Mouse (Mus musculus) testis, postnatal 14 days (tissue): ENCODE data around the gene Dnah2.

Experiments used
- DNase-seq: peaks from one replicate; pipeline ENCODE4 v3.0.0; 2021; ENCODE audit warnings: low spot score

Gene Dnah2

GRCm38 (mm10) chr11:69390400-69391034, 158.4 kb downstream of the Dnah2 start:
- DNase-seq = peak; percentile 46

DNA sequence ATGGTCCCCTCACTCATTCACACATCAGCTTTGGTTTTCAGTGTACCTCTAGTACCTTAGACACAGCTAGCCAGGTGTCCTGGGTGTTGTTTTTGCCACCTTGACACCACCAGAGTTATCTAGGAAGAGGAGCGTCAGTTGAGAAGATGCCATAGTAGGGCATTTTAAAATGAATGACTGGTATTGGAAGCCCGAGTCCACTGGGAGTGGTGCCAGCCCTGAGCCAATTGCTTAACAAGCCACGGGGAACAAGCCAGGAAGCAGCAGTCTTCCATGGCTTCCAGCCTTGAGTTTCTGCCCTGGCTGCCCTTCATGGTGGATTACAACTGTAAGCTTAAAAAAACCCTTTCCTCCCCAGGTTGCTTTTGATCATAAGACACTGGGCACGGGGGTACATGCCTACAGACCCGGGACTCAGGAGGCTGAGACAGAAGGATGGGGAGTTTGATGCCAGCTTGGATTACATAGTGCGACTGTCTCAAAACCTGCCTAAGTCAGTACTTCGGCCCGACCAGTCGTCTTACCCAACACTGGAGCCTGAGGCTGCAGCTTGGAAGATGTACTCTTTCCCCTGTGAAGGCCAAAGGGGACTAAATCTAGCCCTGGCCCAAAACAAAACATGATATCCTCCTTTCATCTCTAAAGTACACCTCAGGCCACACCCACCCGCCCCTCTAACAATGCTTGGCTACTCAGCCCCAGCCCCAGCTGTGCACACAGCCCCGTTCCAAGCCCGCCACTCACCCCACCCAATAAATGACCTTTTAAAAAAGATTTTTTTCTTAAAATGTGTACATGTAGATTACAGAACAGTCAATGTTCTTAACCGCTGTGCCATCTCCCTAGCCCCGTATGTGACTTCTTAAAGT, 159.1 kb downstream of the Dnah2 start:
- no peak for DNase-seq

DNA sequence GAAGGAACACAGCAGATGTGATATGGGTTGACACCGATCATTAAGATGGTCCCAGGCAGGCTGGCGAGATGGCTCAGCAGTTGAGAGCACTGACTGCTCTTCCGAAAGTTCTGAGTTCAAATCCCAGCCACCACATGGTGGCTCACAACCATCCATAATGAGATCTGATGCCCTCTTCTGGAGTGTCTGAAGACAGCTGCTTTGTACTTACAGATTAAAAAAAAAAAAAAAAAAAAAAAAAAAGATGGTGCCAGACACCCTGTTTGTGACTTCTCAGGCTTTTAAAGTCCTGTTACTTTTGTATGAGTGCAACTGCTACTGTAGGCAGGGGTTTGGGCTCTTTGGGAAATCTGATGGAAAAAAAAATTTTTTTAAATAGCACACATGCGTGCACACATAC, 160.2 kb downstream of the Dnah2 start:
- DNase-seq = no peak

DNA sequence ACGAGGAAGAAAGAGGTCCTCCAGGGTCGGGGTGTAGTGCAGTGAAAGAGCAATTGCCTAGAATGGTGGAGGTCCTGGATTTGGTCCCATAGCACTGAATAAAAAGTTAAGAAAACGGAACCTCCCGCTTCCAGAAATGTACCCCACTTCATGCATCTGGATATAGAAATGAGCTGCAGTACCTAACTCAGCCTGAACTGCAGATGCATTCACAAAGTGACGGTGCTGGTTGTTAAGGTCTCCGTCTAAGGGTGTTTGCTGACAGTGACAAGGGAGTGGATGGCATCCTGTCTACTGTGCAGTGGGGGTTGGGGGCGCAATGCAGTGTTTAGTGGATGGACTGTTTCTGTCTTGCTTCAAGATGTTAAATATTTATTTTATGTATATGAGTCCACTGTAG, 162.2 kb downstream of the Dnah2 start:
- DNase-seq = no peak

DNA sequence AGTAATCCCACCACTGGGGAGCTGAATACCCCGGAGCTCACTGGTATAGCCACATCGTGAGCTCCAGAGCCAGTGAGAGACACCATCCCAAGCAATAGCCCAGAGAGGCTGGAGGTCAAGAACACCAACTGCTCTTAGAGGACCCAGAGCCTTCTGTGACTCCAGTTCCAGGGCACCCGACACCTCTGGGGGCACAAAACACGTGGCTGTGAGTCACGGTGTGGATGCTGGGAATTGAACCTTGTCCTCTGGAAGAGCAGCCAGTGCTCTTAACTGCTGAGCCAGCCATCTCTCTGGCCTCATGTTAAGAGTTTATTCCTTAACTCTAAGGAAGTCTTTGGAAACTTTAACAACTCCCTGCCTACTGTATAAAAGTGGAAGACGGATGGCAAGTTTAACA, 163.9 kb downstream of the Dnah2 start:
- DNase-seq = no peak

DNA sequence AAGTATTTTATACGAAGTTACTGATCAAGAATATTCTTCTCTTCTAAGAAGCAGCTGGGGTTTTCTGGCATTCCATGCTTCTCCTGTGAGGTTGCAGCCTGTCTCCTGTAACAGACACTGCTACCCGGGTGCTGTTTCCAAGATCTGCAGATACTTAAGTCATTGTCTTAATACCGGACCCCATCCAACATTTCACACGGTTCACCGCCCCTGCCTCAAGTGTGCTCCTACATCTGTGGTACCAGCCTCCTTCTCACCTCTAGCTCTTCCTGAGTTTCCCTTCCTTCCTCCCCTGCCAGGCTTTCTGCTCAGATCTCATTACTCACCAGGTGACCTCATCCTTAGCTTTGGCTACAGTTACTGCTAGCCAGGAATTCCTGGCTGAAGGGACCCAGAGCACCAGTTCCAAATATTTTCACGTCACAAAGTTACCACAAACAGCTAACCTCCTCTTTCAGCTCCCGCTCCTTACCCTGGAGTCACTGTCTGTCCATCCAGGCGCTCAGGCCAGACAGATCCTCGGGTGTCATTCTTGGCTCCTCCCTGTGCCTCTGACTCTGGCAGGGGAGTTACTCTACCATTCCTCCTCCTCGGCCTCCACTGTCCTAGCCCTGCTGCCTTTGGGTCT, 166.3 kb downstream of the Dnah2 start:
- no peak for DNase-seq

- no peak for DNase-seq
Measured at GRCm38 (mm10) chr11:69381356-69381755, 167.6 kb downstream of the Dnah2 start.

GRCm38 (mm10) chr11:69379600-69379999, 169.3 kb downstream of the Dnah2 start:
- no peak for DNase-seq

DNA sequence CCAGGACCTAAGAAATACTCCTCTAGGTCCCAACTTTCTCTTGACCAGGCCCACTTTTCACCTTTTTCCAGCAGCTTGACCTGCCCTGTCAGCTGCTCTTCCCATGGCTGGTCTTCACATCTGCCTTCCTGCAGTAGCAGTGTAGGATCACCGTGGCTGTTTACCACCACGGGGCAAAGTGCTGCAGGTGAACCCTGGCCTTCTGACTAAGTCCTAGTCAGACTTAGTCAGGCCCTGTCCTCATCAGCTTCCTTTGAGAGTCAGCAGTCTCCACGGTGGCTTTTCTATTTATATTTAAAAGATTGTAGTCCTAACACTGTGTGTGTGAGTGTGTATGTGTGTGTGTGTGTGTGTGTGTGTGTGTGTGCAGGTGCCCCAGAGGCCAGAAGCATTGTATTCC, 171.1 kb downstream of the Dnah2 start:
- DNase-seq = no peak

- DNase-seq = no peak
Measured at GRCm38 (mm10) chr11:69375646-69376045, 173.3 kb downstream of the Dnah2 start.

- no peak for DNase-seq
Measured at GRCm38 (mm10) chr11:69373223-69373965, 175.5 kb downstream of the Dnah2 start.

DNA sequence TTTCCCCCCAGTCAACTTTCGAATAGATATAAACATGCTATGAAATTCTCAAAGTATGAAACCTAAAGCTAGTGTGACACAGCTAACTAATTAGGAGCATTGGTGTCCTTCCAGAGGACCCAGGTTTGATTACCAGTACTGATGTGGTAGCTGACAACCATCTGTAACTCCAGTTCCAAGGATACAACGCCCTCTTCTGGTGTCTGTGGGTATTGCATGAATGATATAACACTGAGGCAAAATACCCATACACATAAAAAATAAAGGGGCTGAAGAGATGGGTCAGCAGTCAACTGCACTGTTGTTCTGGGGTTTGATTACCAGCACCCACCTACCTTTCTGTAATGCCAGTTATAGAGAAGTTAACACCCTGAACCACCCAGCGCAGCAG, 176.1 kb downstream of the Dnah2 start:
- DNase-seq = no peak

DNA sequence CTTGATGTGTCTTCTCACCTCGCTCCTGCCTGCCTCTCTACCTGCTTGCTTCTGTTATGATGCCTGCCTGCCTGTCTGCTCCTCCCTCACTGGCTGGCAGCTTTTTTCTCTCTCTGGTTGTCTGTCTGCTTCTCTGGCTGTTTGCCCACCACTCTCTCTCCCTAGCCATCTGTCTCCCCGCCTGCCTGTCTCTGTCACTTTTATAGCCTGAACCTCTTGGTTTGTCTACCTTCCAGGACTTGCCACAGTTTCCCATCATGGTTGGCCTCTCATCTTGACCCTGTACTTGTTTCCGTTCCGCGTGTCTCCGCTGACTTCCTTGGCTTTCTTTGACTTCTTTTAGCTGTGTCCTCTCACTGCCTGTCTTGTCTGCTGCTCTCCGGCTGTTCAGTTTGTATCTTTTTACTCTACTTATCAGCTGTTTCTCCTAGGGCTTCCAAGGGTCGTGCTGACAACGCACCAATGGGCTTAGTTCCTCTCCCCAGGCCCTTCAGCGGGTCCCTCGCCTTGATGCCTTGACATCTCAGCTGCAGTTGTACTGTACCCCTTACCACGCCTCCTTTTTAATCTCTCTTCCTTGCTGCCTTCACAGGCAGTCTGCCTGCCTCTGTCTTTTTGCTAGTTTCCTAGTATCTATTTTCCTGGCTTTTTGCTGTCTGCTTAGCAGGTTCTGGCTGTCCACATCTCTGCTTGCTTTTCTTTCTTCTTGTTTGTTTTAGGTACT, 176.7 kb downstream of the Dnah2 start:
- DNase-seq = peak; percentile 33

DNA sequence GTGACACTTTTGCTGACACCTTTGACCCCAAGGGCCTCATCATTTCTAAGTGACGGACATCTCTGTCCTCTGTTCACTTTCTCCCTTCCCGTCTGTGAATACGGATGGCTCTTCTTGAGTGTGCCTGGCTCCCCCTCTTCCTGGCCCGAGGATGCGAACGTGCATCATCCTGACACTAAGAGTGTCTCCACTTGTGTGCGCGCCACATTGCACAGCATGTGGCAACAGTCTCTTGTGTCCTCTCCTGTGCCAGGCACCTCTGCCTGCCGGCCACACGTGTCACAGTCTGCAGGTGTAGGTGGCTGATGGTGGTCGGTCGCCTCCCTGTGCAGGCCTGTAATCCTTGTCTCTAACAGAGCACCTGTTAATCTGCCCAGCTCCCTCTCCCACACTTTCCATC, 177.3 kb downstream of the Dnah2 start:
- DNase-seq = no peak

DNA sequence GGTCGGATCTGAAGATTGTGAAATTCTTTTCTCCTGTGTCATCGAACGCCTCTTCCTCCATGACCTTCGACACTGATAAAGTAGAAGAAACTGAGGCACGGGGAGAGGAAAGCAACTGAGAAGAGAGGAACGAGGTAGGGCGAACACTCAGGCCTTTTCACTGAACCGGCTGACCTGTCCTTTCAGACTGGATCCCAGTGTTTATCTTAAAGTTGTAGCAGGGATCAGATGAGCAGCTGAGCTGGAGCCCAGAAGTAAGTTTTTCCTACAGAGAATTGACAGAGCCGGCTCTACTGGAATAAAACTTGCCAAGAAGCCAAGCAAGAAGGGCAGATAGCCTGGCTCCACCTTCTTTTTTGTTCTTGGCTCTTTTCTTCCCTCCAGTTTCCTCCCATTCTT, 178.1 kb downstream of the Dnah2 start:
- DNase-seq = no peak
